Mouse (Mus musculus) megakaryocyte-erythroid progenitor cell, adult 5 weeks (primary cell): ENCODE data around the gene Pde1b. TPM values are rescaled to one million over a fixed set of nuclear protein-coding genes. Genes with fewer than 3 reads are reported as not detected.

Source experiments
- polyA plus RNA-seq: library from polyadenylated mRNA; stranded (reverse); fragments of >175 nt; gene quantifications from 2 replicates; pipeline ENCODE4 v1.2.3, GENCODE M21; 2012

Pde1b gene
- polyA plus RNA-seq, result 4.4 and 8.3 TPM in 2 replicates

GRCm38 (mm10) chr15:103502435-103503250, at the start of gene Pde1b:
Gene Pde1b, plus strand, starts transcription at chr15:103503034.

GRCm38 (mm10) chr15:103453551-103454218, 49.1 kb upstream of the Pde1b start, which contains the start of gene Nckap1l:
Gene Nckap1l, plus strand, starts transcription at chr15:103453794.

GRCm38 (mm10) chr15:103537822-103538213, 35.0 kb downstream of the Pde1b start, which contains the start of gene Ppp1r1a:
Gene Ppp1r1a, minus strand, starts transcription at chr15:103538003.

GRCm38 (mm10) chr15:103564981-103565380, 62.1 kb downstream of the Pde1b start, which contains the start of gene Glycam1:
Gene Glycam1, minus strand, starts transcription at chr15:103565081.

Other genes with a start within 250 kb of the Pde1b start
- 84.3 and 91.5 TPM in 2 replicates for gene Nfe2, start 244.6 kb upstream of the Pde1b start, polyA plus RNA-seq
- 35.9 and 39.4 TPM in 2 replicates for gene Copz1, start 230.3 kb upstream of the Pde1b start, polyA plus RNA-seq
- gene Gpr84, start 192.4 kb upstream of the Pde1b start, polyA plus RNA-seq, result 2.2 TPM in 2 replicates
- 312 and 339 TPM in 2 replicates for gene Zfp385a, start 162.9 kb upstream of the Pde1b start, polyA plus RNA-seq
- gene Itga5, start 136.3 kb upstream of the Pde1b start, polyA plus RNA-seq, result 39.3 and 41.5 TPM in 2 replicates
- gene Gtsf1, start 72.6 kb upstream of the Pde1b start, polyA plus RNA-seq, result not detected in 2 replicates
- gene Gtsf2, start 54.6 kb upstream of the Pde1b start, polyA plus RNA-seq, result not detected in 2 replicates
- 20.6 and 30.3 TPM in 2 replicates for gene Nckap1l, start 49.2 kb upstream of the Pde1b start, polyA plus RNA-seq
- not detected in 2 replicates for gene Ppp1r1a, start 35.0 kb downstream of the Pde1b start, polyA plus RNA-seq
- gene Glycam1, start 62.0 kb downstream of the Pde1b start, polyA plus RNA-seq, result not detected in 2 replicates